Mouse (Mus musculus): ENCODE results near the gene Odr4.

The Odr4 gene

DNA sequence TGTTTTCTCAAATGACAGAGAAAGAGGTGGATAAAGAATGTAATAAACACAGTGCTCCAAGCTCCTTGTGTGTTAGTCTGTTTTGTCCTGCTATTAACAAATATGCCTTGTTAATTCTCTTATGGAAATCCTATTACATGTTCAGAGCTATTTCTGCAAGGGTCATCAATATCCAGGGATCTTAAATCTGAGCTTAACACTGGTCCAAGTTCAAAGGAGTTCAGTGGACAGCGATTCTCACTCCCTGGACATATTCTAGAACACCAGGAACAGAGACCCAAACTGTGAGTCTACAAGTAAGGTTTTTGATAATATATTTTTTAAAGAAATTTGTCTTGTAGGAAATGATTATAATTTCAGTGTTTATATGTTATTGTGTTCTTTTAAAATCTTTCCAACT lies 73.7 kb downstream of the Odr4 start, which contains the start of gene Pdc:
Pdc (plus strand) TSS at position 213 of the 400 bp plus-strand sequence.
- no peak for ATAC-seq (ENCODE audit: insufficient number of reproducible peaks, low FRiP score, low TSS enrichment)

Measured in cerebellum, adult (tissue).